Mouse (Mus musculus): ENCODE results near the gene Ccdc28b. TPM values are rescaled to one million over a fixed set of nuclear protein-coding genes. Genes with fewer than 3 reads are reported as not detected.

Gene Ccdc28b
- 10 to 100 TPM; 21.1 to 26.9 TPM for total RNA-seq (2021)

DNA sequence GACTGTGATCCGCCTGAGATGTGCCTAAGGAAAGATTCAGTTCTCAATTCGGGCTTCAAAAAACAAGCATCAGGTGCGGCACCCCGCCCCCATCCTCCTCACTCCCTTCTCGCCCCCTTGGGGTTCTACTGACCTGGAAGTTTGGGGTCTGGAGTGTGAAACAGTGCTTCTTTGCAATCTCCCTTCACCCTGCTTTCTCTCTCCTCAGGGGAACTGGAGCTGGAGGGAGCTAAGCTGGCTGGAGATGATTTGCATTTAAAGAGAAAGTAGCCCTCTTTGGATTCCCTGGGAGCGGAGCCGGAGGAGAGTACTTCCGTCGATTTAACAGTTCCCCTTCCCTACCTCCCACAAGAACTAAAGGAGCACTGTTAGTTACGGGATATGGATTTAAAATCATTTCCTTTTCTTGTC lies at the start of gene Ccdc28b:
TSS of gene Ccdc28b (minus strand) at position 267 of the 411 bp plus-strand sequence.
- intact Hi-C loops (cut with DNase I) = loop anchor here (1.0 kb wide), 1 partner anchor 17 kb away; no protein-coding TSS in a partner anchor
- DNase-seq = peak; percentile 48 to 67

DNA sequence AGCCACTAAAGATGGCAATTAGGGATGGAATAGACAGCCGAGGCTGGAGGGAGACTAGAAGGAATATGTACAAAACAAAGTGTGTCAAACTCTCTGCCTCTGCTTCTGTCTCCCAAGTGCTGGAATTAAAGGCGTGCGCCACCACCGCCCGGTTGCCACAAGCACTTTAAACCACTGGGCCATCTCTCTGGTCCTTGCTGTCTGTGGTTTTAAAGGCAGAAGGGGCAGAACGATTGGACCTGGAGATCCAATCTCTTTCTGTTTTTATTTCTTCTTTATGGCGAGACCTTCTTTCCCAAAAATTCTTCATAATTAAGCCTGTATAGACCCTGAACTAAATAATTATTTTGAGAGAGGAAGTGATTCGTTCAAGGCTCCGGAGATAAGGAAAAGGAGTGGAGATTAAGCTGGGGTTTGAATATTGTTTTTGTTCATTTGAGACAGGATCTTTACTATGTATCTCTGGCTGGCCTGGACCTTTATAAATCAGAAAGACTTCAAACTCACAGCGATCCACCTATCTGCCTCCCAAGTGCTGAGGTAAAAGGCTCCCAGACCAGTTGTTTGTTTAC lies 49.2 kb upstream of the Ccdc28b start:
- intact Hi-C loops (cut with DNase I) = loop anchor here (1.0 kb wide), 1 partner anchor 23 kb away; the partner anchor contains the start of gene Tmem39b
- DNase-seq = no peak

DNA sequence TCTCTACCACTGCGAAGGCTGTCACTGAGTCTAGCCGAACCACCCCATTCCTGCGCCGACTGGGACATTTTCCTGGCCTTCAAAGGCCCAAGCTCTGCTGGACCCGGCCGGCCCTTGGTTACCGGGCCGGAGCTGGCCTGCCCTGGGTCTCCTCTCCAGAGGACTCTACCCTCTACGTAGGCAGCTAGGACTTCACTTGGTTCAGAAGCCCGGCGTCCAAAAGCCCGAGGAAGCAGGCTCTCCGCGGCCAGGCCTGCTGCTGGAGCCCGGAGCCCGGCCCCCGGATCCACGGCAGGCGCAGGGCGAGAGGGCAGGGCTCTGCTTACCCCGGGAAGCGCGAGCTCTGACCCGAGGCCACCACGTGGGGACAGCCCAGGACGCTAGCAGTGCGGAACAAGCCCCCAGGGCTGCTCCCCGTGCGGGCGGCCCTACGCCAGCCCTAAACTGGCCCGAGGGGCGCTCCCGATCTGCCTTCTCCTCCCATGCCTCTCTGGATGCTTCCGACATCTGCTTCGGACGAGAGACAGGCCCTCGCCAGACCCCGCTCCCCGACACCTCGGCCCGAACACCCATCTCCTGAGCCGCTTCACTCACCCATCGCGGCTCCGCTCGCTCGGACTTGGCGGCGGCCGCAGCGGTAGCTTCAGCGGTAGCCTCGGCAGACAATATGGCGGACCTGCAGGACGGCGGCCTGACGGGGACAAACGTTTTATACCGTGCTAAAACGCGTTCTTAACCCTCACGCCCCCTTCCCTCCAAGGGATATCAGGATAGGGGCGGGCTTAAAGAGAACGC lies 48.5 kb upstream of the Ccdc28b start, which contains the start of gene Kpna6:
TSS of gene Kpna6 (minus strand) at position 685 of the 795 bp plus-strand sequence.
- peak; percentile 94 to 95 for DNase-seq
- intact Hi-C loops (cut with DNase I) = loop anchor here (1.0 kb wide), 1 partner anchor 24 kb away; the partner anchor contains the start of gene Tmem39b

DNA sequence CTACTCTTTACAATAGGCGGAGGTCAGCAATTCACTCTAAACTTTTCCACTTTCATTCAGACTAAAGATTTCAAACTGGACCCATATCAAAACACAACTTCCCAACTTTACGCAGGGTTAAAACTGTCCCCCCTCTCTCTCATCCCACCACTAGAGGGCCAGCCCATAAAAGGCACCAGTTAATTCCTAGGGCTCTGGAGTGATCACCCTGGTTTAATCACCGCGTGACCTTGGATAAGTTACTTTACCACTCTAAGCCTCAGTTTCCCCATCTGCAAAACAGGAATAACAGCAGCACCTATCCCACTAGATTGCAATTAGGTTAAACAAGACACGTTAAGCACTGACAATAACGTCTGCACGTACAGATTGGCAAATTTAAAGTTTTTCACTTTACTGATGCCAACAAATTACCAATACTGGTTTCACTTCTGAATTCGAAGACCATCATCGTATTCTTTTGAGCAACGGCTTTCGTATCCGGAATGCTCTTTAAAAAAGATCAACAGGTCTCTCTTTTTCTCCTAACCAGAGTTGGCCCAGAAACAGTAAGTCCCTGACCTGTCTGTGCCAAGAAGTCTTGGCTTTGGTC lies 47.8 kb upstream of the Ccdc28b start:
- intact Hi-C loops (cut with DNase I) = loop anchor here (1.0 kb wide), 1 partner anchor 25 kb away; the partner anchor contains the start of gene Tmem39b
- peak; percentile 50 to 56 for DNase-seq

DNA sequence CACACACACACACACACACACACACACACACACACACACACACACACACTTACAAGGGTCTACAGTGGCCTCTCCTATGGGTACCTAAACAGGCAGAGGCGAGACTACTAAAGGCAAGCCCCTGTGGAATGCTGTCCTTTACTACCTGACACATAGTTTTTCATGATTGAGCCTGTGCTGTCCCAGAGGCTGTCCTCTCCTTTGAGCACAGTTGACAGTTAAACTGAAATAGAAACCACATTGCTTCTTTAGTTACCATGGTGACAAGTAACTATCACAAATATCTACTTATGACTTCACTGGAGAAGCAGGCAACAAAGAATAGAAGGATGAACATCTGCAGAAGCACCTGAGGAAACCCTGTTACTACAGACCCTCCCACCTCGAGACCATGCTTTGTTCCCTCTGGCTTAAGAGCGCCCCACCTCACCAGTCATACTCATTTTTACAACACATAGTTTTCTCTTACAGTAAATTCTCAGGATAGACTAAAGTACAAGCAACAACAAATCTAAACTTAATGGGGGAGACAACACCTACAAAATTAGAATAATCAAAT lies 38.6 kb upstream of the Ccdc28b start:
- intact Hi-C loops (cut with DNase I) = no loop called here
- no peak for DNase-seq

DNA sequence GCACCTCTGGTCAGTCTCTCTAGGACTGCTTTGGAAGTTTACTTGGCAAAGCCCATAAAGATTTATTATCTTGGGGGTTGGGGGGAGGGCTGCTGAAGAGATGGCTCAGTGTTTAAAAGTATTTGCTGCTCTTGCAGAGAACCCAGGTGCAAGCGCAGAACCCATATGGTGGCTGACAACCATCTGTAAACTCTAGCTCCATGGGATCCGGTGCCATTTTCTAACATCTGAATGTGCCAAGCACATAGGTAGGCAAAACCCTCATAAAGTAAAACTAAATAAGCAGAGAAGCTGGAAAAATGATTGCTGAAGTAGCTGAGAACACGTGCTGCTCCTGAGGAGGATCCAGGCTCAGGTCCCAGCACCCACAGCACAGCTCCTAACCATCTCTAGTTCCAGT lies 37.8 kb upstream of the Ccdc28b start:
- no peak for DNase-seq
- intact Hi-C loops (cut with DNase I) = no loop called here

DNA sequence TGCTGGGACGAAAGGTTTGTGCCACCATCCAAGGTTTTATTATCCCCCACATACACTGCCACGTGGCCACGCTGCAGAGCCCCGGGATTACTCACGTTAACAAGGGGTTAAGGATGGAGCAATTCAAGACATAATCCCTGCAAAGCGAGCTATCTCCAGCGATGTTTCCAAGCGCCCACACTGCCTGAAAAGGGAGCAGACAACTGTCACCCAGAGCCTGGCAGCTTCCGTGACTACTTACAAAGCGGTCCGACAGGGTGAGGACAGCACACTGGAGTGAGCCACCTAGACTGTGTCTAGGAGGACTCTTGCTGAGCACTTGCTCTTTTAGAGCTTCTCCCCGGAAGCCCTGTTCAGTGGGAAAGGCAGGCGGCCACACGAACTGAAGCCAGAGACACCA lies 31.0 kb upstream of the Ccdc28b start:
- DNase-seq = no peak
- intact Hi-C loops (cut with DNase I) = no loop called here

DNA sequence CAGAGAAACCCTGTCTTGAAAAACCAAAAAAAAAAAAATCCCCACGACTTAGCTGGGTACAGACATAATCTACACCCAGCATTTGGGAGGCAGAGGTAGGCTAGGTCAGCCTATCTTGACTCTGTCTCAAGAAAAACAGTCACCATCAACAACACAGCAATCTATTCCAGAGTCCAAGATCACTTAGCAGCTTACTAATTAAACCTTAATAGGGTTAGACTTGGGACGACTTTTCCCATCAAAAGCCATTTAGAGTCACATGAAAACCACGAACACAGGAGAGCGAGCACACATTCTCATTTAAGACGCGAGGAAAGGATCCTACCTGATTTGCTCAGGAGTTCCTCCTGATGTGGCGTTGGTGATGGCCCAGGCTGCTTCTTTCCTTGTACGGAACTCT lies 26.6 kb upstream of the Ccdc28b start:
- no peak for DNase-seq
- intact Hi-C loops (cut with DNase I) = no loop called here

DNA sequence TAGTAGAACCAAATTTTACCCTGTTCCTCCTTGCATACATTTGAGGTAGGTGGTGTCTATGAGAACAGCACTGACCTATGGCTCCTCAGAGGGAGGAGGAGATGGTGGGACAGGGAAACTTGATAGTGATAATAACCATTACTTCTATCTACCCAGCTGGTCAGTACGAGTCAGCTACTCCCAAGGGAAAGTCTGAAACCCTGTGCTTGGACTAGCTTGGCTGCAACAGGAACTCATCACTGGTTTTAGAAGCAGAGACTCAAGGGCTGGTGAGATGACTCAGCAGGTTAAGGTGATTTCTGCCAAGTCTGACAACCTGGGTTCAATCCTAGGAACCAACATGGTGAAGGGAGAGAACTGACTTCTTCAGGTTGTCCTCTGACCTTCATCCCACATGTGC lies 24.9 kb upstream of the Ccdc28b start:
- intact Hi-C loops (cut with DNase I) = no loop called here

DNA sequence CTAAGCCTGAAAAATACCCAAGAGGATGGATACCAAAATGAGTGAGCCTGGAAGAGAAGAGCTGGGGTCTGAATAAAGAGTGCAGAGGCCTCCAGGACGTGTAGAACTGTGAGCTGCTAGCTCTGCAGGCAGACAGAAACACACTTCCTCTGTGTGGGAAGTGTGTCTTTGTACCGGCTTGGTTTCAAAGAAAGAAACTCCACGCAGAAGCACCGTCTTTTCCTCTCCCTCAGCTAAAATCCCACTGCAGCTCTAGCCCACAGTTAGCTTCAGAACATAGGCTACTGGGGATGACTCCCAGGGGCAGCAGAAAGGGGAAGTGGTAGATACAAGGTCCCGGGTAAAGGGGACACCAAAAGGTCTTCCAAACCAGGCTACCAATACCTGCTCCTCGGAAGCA lies 21.5 kb upstream of the Ccdc28b start:
- intact Hi-C loops (cut with DNase I) = no loop called here
- DNase-seq = no peak

More for the DNA sequence above, 24.9 kb upstream of the Ccdc28b start:
- DNase-seq = no peak

DNA sequence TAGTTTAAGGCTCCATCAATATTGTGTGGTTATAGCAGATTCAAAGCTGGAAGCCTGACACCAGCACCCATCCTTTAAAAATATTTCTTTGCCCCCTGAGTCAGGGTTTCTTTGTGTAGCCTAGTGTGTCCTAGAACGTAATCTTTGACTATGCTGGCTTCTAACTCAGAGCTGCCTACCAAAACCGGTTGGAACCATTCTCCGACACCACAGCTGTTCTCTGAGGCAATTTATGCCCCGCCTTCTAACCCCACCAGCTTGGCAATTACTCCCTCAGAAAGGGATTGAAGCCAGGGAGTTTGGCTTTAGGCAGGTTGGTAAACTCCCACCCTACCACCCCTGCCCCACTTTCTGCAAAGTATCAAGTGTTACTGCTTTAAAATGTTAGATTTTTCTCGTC lies 18.0 kb upstream of the Ccdc28b start:
- DNase-seq = no peak
- intact Hi-C loops (cut with DNase I) = no loop called here

DNA sequence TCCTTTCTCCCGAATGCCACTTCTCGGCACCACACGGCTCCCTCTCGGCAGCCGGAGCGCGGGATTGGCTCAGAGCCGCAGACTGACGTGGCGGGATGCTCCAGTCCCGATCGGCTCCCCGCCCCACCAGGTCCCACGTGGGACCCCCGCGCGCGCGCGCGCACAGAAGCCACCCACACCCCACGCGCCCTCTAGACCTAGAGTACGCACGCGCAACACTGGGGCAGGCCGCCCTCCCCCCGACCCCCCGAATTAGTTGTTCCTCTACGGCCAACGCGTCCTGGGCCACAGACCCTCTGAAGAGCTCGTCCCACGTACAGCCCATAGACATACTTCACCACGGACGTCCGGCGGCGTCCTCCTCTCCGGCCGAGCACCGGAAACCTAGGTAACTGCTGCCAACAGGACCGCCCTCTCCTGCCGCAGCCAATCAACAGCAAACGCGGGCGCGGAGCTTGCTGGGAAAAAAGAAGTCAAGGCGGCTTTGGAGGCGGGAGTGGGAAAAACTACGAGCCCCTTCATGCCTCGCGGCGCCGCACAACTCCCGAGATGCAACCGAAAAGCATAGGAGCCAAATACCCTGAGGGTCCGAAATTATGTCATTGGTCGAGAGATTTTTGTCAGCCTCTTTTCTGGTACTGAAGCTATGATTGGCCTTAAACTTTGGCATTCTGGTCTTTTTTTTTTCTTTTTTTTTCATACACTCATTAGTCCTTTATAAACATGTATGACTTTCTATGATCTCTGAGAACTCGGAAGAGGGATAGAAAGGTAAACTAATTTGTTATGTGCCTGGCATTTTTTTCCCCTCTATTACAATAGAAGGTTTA lies 17.1 kb upstream of the Ccdc28b start, which contains the start of gene Txlna:
TSS of gene Txlna (minus strand) at position 428 of the 830 bp plus-strand sequence.
- DNase-seq = peak; percentile 95 to 96
- intact Hi-C loops (cut with DNase I) = loop anchor here (1.0 kb wide), 1 partner anchor 17 kb away; no protein-coding TSS in a partner anchor

DNA sequence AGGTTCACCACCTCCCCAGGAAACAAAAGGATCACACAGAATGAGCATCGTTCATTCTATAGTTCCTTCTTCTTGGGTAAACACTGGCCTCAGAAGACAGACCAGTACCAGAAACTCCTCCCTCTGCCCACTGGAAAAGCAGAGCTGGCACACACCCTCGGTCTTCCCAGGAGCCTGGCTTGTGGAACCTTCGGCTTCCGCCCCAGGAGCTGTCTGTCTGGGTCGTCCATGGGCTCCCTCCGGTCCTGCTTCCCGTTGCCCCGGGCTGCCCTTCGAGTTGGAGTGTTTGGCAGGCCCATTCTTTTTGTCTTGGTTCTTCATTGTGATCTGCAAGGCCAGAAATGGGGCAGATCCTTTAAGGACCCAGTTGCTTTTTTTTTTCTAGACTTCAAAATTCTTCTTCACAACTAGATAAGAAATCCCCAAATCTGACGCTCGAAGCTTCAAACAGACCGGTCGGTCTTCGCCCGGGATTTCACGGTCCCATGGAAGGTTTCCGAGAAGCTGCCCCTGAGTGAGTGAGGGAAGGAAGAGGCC lies 16.4 kb upstream of the Ccdc28b start:
- intact Hi-C loops (cut with DNase I) = loop anchor here (1.0 kb wide), 1 partner anchor 16 kb away; no protein-coding TSS in a partner anchor
- DNase-seq = peak in 1 of 2 experiments; percentile 39

DNA sequence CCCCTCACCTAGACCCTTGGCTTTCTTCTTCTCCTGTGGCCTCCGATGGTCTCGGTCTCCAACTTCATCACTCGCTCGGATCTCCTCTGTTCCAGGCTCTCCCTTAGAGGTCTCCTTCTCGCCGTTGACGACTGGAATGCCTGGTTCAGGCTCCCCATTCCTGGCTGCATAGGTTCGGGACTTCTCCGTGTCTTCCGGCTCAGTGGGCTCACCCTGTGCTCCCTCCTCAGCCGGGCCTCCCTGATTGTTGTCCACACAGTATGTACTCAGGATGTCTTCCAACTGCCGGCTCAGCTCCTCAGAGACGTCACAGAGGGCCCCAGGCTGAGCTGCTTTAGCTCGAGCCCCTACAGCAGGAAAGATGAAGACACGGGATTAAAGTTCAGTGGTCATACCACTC lies 15.5 kb upstream of the Ccdc28b start:
- intact Hi-C loops (cut with DNase I) = no loop called here
- DNase-seq = no peak

DNA sequence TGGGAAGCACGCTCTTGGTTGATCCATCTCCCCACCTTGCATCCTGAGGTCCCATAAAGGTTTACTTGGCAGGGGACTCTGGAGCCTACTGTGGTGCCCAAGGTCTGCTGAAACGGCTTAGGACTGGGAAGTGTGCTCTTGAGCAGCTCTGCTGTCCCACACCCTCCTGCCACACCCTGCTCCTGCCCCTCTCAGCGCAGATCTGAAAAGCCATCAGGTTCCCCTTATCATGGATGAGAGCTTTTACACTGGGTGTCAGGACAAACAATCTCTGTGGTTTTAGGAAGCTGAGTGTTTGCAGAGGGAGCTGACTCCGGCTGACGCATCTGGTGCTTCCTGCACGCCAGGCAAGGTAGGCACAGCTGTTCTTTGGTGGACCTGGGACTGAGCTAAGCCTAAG lies 10.1 kb upstream of the Ccdc28b start:
- intact Hi-C loops (cut with DNase I) = no loop called here
- no peak for DNase-seq

DNA sequence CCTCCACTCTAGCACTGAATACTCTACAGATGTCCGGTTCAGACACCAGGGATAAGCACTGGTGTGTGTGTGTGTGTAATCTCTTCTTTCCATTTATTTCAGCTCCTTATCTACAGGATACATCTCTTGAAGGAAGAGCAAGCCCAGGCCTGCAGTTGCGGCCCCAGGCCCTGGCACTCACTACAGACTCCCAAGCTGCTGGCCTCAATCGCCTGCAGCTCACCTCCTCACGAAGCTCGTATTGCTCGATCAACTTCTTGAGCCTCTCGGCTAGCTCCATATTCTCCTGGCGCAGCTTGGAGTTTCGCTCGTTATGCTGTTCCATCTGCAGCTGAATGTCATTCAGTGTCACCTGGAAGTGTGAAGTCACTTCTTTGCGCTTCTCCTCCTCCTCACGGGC lies 8.1 kb upstream of the Ccdc28b start:
- intact Hi-C loops (cut with DNase I) = no loop called here

DNA sequence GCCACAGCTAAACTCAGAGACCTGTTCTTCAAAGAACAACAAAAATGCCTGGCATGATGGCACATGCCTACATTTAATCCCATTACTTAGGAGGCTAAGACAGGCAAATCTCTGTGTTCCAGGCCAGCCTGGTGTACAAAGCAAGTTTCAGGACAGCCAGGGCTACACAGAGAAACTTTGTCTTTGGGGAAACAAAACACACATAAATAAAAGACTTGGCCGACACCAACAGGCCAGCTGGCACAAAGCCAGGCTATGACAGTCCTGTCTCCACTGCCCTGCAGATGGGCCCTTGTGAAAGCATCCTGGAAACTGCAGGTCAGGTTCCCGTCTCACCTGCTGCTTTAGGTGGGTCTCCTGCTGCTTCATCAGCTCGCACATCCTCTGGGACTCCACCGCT lies 7.2 kb upstream of the Ccdc28b start:
- DNase-seq = peak in 1 of 2 experiments; percentile 44
- intact Hi-C loops (cut with DNase I) = no loop called here

More for the DNA sequence above, 8.1 kb upstream of the Ccdc28b start:
- no peak for DNase-seq

DNA sequence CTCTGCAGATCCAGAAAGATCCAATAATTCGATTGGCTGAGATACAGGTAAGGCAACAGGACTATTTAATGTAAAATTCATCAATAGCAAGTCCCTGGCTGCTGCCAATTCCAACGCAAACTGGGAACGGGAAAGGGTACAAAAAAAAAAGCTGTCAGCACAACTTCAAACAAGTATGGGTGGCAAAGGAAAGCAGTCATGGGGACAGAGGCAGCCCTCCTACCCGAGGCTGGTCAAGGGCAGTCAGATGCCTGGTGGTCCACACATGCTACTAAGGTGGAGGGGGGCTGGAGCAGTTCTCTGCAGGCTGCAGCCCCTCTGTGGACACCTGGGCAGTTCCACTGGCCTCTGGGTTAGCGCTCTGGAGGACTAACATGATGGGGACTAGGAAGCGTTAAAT lies 2.3 kb upstream of the Ccdc28b start:
- no peak for DNase-seq
- intact Hi-C loops (cut with DNase I) = no loop called here

DNA sequence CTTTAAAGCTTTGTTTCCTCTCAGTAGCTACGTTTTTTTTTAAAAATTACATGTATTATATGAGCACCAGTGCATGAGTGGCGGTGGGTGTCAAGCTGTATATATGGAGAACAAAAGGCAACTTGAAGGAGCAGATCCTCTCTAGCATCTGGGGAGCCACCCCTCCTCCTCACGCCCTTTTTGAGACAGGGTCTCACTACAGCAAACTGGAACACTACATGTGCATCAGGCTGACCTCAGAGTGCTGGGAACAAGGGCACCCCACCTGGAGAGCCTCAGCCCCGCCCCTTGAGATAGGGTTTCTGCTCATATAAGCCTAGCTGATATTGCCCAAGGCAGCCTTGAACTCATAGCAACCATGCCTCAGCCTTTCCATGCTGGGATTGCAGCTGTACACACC lies 1.7 kb upstream of the Ccdc28b start:
- intact Hi-C loops (cut with DNase I) = no loop called here
- DNase-seq = no peak

DNA sequence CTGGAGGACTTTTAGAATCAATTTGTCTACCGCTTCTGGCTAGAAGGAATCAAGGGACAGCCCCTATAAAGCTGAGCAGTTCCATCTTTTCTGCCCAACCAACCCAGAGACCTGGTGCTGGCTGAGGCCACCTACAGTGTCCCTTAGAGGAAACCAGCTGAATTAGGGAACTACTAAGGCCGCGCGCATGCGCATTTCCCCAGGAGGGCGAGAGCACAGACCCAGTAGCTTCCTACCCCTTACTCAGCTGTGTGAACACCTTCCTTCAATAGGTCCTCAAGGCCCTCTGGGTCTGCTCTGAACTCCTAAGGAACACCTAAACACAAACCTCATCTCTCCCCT lies 1.3 kb upstream of the Ccdc28b start:
- intact Hi-C loops (cut with DNase I) = no loop called here
- DNase-seq = peak; percentile 54 to 56
